Comparison of ENCODE assay signal across 8 mouse cellular contexts in genomic region chr10:111539724-111540324, GRCm38 (mm10). TPM values are rescaled to one million over a fixed set of nuclear protein-coding genes. Genes with fewer than 3 reads are reported as not detected.
DNase-seq lines count a peak whose midpoint lies in the region; TF ChIP-seq lines count a peak whose summit lies in the region.

No protein-coding gene starts in this region.

- TF ChIP-seq CTCF in layer of hippocampus, adult 2 months (conservative IDR thresholded peaks at IDR 0.05), result no peak

- intact Hi-C loops in heart, postnatal 25 days (cut with DNase I), result no loop called here

- no peak overlapping the region for H3K4me3 ChIP-seq in layer of hippocampus, adult 2 months

- DNase-seq in spleen, postnatal 36 days (ENCODE audit: low spot score in 2 of 2), result peak; percentile 28 to 42
- DNase-seq in spleen, postnatal 4 days (ENCODE audit: low spot score in 2 of 2), result no peak
- peak; percentile 67 for DNase-seq in fibroblast of lung, adult 2 months (ENCODE audit: low read depth)
- DNase-seq in heart, postnatal 25 days (ENCODE audit: low spot score), result peak; percentile 23
- peak in 1 of 2 experiments; percentile 55 for DNase-seq in layer of hippocampus, adult 2 months (ENCODE audit: low spot score in 2 of 2)
- DNase-seq in lung, postnatal 14 days, result peak; percentile 57
- DNase-seq in skeletal muscle tissue, adult 2 months (ENCODE audit: low read depth, low spot score), result peak; percentile 53
- DNase-seq in spleen, postnatal 14 days (ENCODE audit: low spot score in 2 of 2), result no peak

- peak overlapping the region; percentile 67 for H3K27ac ChIP-seq in layer of hippocampus, adult 2 months

RNA-seq across cellular contexts. Expression of gene Phlda1, which starts 33.7 kb away (rescaled TPM):
- 10 to 100 TPM; 16.9 to 18.8 TPM for total RNA-seq in heart, postnatal 25 days (2021)
- 10 to 100 TPM; 16.7 to 18.3 TPM for total RNA-seq in layer of hippocampus, adult 2 months (2021)

Comparison
In these comparisons a context has a peak if more than half of its experiments do, and no peak if none do; other contexts are left out.
1. DNase-seq: peak in spleen, postnatal 36 days (2 of 2), fibroblast of lung, adult 2 months (single experiment), heart, postnatal 25 days (single experiment), lung, postnatal 14 days (single experiment) and skeletal muscle tissue, adult 2 months (single experiment); none in spleen, postnatal 4 days (0 of 2) and spleen, postnatal 14 days (0 of 2).